Mouse (Mus musculus) gastrocnemius, postnatal 25 days (tissue): Measurements from ENCODE around the gene Pfkfb2. TPM values are rescaled to one million over a fixed set of nuclear protein-coding genes. Genes with fewer than 3 reads are reported as not detected.
"Not testable (repeated sequence)": the region's sequence is repeated elsewhere in the genome, so short reads cannot be mapped to it uniquely, and the experiment has no call there.

Experiments used
- DNase-seq: peaks from one replicate; pipeline ENCODE4 v3.0.0; 2022
- total RNA-seq, 2 experiments: library from RNA; stranded (reverse); gene quantifications; 1 replicate in 1 of 2; 2 replicates in 1 of 2; pipeline ENCODE4 v1.2.3; 2021

Gene Pfkfb2
- total RNA-seq, 2 experiments from 2014 or later = 14.3 to 18.5 TPM

- DNase-seq = no peak
Observed at GRCm38 (mm10) chr1:130698601-130699000, 30.5 kb downstream of the Pfkfb2 start.

DNA sequence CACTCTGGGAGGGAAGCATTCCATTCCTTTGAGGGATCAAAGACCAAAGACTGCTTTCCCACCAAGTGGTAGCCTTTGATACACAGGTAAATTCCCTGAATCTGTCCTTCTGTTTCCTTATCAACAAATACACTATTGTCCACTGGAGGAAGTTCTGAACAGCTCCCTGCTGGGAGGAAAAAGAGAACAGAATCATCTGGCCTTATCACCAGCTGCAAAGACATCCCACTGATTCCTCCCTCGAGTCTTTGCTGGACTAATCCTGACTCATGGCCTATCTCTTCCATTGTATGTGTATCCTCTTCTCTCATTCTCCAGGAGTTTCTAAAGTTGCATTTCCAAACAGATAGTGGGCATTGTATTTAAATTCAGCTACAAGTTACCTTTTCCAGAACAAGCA lies 45.1 kb downstream of the Pfkfb2 start:
- DNase-seq = no peak

DNA sequence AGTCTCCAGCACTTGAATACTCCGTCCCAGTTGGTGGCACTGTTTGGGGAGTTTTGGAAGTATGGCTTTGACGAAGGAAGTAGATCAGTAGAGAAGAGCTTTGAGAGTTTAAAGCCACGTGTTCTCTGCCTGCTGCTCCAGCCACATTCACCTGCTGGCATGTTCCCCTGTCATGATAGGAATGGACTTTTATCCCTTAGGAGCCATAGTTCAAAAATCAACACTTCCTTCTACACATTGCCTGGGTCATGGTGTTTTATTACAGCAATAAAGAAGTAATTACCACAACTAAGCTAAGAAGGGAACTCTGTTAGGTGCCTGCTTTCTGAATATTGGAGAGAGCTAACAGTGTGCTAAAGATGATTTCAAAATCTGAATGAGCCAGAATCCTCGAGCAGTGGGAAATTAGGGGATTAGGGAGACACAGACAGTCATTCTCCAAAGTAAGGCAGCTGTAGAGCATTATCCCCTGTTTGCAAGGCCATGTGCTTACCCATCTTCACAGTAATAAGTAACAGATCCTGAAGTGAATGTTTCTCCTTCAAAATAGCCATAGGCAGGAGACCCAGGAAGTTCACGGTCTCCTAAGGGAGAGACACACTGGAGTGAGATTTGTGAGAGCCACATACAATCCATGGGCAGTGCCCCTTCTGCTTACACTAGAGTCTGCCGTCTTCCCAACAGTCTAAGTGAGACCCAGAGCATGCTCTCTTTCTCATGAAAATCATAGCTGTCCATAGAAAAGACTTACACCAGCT lies 47.2 kb downstream of the Pfkfb2 start:
- no peak for DNase-seq

DNA sequence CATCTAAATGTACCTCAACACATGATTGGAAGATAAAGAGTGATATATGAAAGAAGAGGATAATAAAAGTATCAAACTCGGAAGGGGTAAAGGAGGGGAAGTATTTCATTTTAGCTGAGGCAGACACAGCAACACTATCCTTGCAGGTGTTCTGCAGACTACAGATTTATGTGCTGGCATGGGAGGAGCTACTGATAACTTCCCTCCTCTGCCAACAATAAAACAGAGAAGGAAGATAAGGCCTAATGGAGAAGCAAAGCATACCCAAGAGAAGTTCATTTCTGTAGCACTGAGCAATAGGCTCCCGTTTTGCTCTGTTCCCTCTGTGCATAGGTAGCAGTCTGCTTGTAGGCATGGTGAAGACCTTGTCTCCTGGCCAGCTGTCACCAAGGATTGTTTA lies 48.0 kb downstream of the Pfkfb2 start:
- DNase-seq = no peak

GRCm38 (mm10) chr1:130678551-130678950 lies 50.5 kb downstream of the Pfkfb2 start:
- no peak for DNase-seq

DNA sequence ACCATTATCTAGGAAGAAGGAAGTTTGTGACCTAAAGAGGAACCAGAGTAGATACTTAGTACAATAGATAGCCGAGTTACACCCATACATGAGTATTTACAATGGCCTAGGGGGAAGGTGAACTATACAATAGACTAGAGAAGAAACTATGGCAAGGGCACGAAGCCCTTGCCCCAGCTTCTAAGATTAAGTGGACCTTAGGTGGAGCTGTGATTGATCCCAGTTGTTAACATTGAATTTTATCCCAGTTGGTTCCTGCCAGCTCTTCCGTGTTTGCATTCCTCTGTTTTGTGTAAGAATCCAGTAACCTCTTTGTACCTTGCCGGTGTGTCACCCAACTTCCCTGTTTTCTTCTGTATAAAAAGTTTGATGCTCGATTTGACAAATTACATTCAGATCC lies 65.5 kb downstream of the Pfkfb2 start:
- not testable (repeated sequence) for DNase-seq

DNA sequence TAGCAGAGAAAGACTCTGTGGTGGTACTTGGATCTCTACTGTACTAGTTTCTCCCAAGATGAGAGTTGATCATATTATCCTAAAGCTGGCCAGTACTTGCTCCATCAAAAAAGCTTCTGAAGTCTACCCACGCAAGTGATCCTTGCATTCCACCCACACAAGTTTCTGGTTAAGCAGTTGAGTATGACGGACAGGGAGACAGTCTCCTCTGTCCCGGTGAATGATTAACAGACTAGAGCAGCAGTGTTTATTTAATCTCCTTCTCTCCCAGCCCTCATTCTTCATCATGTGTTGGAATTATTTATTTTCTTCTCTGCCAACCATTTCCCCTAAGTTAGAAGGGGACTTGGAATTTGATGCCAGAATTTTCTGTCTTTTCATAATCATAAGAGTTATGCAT lies 67.6 kb downstream of the Pfkfb2 start, which contains the start of gene C4bp:
Gene C4bp (minus strand): TSS at position 179 of the 400 bp plus-strand sequence.
- no peak for DNase-seq

DNA sequence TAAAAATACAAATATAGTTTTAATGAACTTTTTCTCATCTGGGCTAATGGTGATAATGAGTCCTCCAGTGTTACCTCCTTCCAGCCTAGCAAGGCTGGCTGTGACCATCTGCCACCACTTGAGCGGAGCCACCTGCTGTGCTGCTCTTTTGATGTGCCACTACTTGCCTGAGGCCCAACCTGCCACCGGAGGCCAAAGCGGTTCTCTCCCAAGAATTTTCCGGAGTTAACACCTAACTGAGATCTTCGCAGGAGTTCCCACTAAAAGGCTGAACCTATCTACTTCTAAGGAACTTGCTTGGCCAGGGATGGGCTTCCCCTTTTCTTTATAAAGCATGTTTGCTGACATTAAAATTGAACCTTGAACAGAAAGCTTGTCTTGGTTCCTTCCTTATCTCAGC lies 69.4 kb downstream of the Pfkfb2 start:
- not testable (repeated sequence) for DNase-seq

- no peak for DNase-seq
Observed at GRCm38 (mm10) chr1:130644103-130644502, 85.0 kb downstream of the Pfkfb2 start.

DNA sequence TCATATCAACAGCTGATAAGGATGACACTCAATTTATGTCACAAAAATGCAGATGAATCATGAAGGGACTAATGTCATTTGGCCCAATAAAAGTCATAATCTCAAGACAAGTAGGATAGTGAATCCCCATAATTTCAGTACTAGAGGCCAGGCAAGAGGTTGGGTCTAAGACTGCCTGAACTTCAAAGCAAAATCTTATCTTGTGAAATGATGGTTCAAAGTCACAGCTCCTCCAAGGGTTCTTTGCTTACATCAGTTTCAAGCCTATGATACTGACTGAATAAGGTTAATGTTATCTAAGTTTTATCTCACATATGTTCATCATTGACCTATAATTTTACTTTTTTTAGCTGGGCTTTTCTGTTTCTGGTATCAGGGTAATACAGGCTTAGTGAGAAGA lies 88.1 kb downstream of the Pfkfb2 start:
- DNase-seq = no peak

Other genes starting within 250 kb of the Pfkfb2 start
- not detected for gene Zp3r, start 99.6 kb downstream of the Pfkfb2 start, total RNA-seq
- not detected for gene C4bp, start 67.6 kb downstream of the Pfkfb2 start, total RNA-seq
- not detected for gene Gm29427, start 13.5 kb downstream of the Pfkfb2 start, total RNA-seq
- 1 to 10 TPM; 3.2 TPM for gene Yod1, start 11.9 kb downstream of the Pfkfb2 start, total RNA-seq
- under 1 TPM; 0.31 to 0.38 TPM for gene AA986860, start 2.7 kb upstream of the Pfkfb2 start, total RNA-seq
- gene Fcamr, start 71.6 kb upstream of the Pfkfb2 start, total RNA-seq = not detected
- gene Pigr, start 97.4 kb upstream of the Pfkfb2 start, total RNA-seq = not detected
- not detected for gene Fcmr, start 136.4 kb upstream of the Pfkfb2 start, total RNA-seq
- not detected for gene Il24, start 158.2 kb upstream of the Pfkfb2 start, total RNA-seq
- gene Il20, start 182.2 kb upstream of the Pfkfb2 start, total RNA-seq = not detected
- gene Il19, start 210.9 kb upstream of the Pfkfb2 start, total RNA-seq = not detected